Mouse (Mus musculus) intestine, postnatal 0 days (tissue): ENCODE results near the gene Atg7. TPM values are rescaled to one million over a fixed set of nuclear protein-coding genes. Genes with fewer than 3 reads are reported as not detected.

Experiments
- ATAC-seq: fragments of 200-750 bp; cut with Nextera tagmentation; 2 replicates; pipeline ENCODE4 v1.8.0; 2017; ENCODE audit warnings: mild to moderate bottlenecking, moderate TSS enrichment, moderate library complexity
- H3K27ac ChIP-seq: fragments of 300-500 bp; sonication (generic); 2 replicates; pipeline ENCODE4 v1.5.1; 2014; ENCODE audit warnings: mild to moderate bottlenecking, low read depth, low read length, moderate library complexity
- H3K27me3 ChIP-seq: fragments of 300-500 bp; sonication (generic); replicated peaks from 2 replicates; pipeline ENCODE4 v1.6.1; 2014; ENCODE audit warnings: low read length, mixed read lengths; ENCODE audit not compliant: control insufficient read depth, insufficient read depth
- H3K36me3 ChIP-seq: fragments of 300-500 bp; sonication (generic); 2 replicates; pipeline ENCODE4 v1.6.1; 2014; ENCODE audit warnings: mild to moderate bottlenecking, moderate library complexity; ENCODE audit not compliant: control insufficient read depth, insufficient read depth
- H3K4me1 ChIP-seq: fragments of 300-500 bp; sonication (generic); replicated peaks from 2 replicates; pipeline ENCODE4 v1.6.1; 2014; ENCODE audit warnings: antibody characterized with exemption, low read length, mixed read lengths; ENCODE audit not compliant: control insufficient read depth, insufficient read depth
- H3K4me2 ChIP-seq: fragments of 300-500 bp; sonication (generic); replicated peaks from 2 replicates; pipeline ENCODE4 v1.6.1; 2014; ENCODE audit warnings: low read depth, mild to moderate bottlenecking, moderate library complexity
- H3K4me3 ChIP-seq: fragments of 300-500 bp; sonication (generic); 2 replicates; pipeline ENCODE4 v1.5.1; 2014; ENCODE audit warnings: low read depth, low read length
- H3K9ac ChIP-seq: fragments of 300-500 bp; sonication (generic); 2 replicates; pipeline ENCODE4 v1.6.1; 2014; ENCODE audit warnings: mild to moderate bottlenecking, low read depth, low read length
- H3K9me3 ChIP-seq: fragments of 300-500 bp; sonication (generic); 2 replicates; pipeline ENCODE4 v1.6.1; 2016; ENCODE audit warnings: mixed run types; ENCODE audit not compliant: control insufficient read depth
- CTCF ChIP-seq: sonication (generic); IDR thresholded peaks from 2 replicates; pipeline ENCODE4 v1.5.1; 2016; ENCODE audit warnings: low read depth, mild to moderate bottlenecking, control low read depth, antibody characterized with exemption, moderate library complexity
- WGBS: fragments of 180-500 bp; shearing (Covaris S2); extraction: QIAGEN DNeasy Blood & Tissue Kit; methylation state at CpG from one replicate; pipeline ENCODE4 v1.1.7; 2014; 5-methylcytosine and 5-hydroxymethylcytosine counted together
- polyA plus RNA-seq: library from polyadenylated mRNA; unstranded; fragments of >200 nt; fragmentation: Nextera tagmentation; extraction: Ambion mirVana; gene quantifications from 2 replicates; pipeline ENCODE4 v1.2.1, GENCODE M21; 2015

Atg7 gene
- polyA plus RNA-seq, 1 experiment from 2014 or later, result 12.4 TPM

GRCm38 (mm10) chr6:114737181-114737580 is 94.3 kb downstream of the Atg7 start:
- H3K27ac ChIP-seq, result no peak overlapping the region
- H3K36me3 ChIP-seq, result no peaks in the 10 kb centered on the region
- WGBS, result 91% methylated on average over 11 of the region's 11 CpGs
- TF ChIP-seq CTCF, result no peak
- H3K27me3 ChIP-seq, result no peaks in the 10 kb centered on the region
- H3K9me3 ChIP-seq, result no peaks in the 10 kb centered on the region
- no peaks in the 10 kb centered on the region for H3K4me1 ChIP-seq
- H3K9ac ChIP-seq, result no peak overlapping the region
- ATAC-seq, result no peak
- H3K4me2 ChIP-seq, result no peak overlapping the region
- no peak overlapping the region for H3K4me3 ChIP-seq

DNA sequence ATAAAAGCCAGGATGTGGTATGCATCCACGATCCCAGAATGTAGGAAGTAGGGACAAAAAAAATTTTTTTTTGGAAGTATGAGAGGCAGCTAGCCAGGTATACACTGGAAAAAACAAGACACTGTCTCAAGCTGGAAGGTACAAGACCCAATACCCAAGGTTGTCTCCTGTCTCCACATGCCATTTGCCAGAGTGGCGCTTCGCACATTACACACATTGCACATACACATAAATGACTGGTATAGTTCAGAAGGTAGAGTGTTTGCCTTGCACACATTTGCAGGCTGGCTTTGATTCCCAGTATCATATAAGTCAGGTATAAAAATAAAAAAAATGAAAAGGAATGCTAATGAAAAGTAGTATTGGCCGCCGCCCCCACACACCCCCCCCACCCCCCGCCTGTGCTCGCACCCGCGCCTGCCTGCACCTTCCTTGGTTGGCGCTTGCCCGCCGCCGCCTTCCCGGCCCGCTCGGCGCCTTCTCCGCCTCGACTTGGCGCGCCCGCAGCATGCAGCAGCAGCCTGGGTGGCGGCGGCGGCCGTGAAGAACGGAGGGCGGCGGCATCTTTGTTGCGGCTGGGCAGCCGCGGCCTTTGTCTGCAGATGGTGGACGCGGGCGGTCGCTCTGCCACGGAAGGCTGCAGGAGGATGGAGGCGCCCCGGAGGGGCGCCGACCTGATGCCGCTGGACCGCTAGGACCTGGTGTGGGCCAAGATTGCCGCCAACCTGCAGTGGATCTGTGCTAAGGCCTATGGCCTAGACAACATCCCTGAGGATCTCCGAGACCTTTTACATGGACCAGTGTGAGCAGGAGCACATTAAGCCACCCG is 95.2 kb downstream of the Atg7 start:
- Histone ChIP-seq H3K27ac (no peak overlapping the region), H3K36me3 (no peaks in the 10 kb centered on the region), H3K27me3 (no peaks in the 10 kb centered on the region), H3K4me3 (no peak overlapping the region; the same call in 1 of the 2 replicates), H3K9ac (no peak overlapping the region), H3K9me3 (no peaks in the 10 kb centered on the region), H3K4me1 (no peaks in the 10 kb centered on the region), H3K4me2 (peak overlapping the region; percentile 52)
- no peak for TF ChIP-seq CTCF
- WGBS, result 22% methylated on average over 46 of the region's 46 CpGs
- ATAC-seq, result no peak

DNA sequence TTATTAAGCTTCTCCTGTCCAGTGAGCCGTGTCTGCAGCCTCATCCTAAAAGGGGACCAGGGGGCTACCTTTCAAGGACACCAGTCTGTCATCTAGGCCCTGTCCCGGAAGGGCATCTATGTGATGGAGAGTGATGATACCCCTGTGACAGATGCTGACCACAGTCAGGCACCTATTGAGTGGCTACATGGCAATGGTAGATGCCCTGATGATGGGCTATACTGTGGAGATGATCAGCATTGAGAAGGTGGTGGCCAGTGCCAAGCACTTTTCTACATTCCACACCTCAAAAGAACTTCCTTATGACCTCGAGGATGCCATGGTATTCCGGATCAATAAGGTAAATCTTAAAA is 95.8 kb downstream of the Atg7 start:
- WGBS, result 83% methylated on average over 4 of the region's 4 CpGs
- ATAC-seq, result no peak
- no peak overlapping the region for H3K4me3 ChIP-seq
- no peaks in the 10 kb centered on the region for H3K4me1 ChIP-seq
- no peaks in the 10 kb centered on the region for H3K9me3 ChIP-seq
- TF ChIP-seq CTCF, result no peak
- no peaks in the 10 kb centered on the region for H3K27me3 ChIP-seq
- H3K27ac ChIP-seq, result no peak overlapping the region
- H3K9ac ChIP-seq, result no peak overlapping the region
- no peak overlapping the region for H3K4me2 ChIP-seq
- H3K36me3 ChIP-seq, result no peaks in the 10 kb centered on the region

DNA sequence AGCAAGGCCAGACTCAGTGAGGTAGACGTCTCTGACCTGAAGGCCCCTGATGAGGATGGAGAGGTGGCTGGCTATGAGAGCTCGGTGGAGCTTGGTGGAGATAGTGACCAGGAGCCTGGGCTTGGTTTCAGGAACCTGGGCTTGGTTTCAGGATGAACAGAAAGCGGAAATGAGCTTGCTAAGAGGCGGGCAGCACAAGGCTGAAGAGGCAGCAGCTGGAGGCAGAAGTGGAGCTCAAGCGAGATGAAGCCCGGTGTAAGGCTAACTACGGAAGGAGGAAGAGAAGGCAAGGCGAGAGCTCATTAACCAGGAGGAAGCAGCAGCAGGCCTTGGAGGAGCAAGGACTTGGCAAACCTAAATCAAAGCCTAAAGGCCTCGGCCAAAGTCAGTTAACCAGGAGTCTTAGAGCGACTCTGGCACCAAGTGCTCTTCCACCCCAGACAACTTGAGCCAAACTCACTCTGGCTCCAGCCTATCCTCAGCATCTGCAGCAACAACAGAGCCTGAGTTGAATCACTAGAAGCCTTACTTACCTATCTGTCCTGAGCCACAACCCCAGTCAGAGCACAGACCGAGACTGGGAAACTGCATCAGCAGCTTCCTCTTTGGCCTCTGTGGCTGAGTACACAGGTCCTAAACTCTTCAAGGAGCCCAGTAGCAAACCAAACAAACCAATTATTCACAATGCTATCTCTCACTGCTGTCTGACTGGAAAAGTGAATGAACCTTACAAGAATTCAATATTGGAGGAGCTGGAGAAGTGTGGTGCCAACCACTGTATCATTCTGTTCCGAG is 99.5 kb downstream of the Atg7 start:
- Histone ChIP-seq H3K36me3 (no peaks in the 10 kb centered on the region), H3K27ac (no peak overlapping the region), H3K4me2 (no peak overlapping the region), H3K27me3 (no peaks in the 10 kb centered on the region), H3K4me3 (no peak overlapping the region), H3K4me1 (no peaks in the 10 kb centered on the region), H3K9ac (no peak overlapping the region), H3K9me3 (no peaks in the 10 kb centered on the region)
- no peak for TF ChIP-seq CTCF
- no peak for ATAC-seq
- WGBS, result 85% methylated on average over 12 of the region's 12 CpGs

DNA sequence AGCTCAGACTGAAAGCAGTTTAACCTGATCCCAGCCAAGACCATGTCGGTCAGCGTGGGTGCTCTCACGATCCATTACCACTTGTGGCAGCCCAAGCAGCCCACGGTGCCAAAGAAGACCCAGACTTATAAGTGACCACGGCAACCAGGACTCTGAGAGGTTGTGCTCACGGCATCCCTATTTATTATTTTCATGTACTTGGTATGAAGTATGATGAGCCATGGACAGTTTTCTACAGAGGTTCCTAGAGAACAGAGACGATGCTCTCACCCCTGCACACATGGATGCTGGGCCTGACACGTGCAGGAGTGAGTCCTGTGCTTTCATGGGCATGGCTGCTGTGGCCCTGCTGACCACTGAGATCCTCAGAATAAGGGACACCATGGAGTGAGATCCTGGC is 100.2 kb downstream of the Atg7 start:
- H3K4me1 ChIP-seq, result no peaks in the 10 kb centered on the region
- ATAC-seq, result no peak
- no peaks in the 10 kb centered on the region for H3K36me3 ChIP-seq
- 89% methylated on average over 8 of the region's 8 CpGs for whole genome bisulfite sequencing
- no peak overlapping the region for H3K9ac ChIP-seq
- no peak overlapping the region for H3K4me2 ChIP-seq
- no peak overlapping the region for H3K27ac ChIP-seq
- TF ChIP-seq CTCF, result no peak
- H3K9me3 ChIP-seq, result no peaks in the 10 kb centered on the region
- H3K4me3 ChIP-seq, result no peak overlapping the region
- H3K27me3 ChIP-seq, result no peaks in the 10 kb centered on the region

DNA sequence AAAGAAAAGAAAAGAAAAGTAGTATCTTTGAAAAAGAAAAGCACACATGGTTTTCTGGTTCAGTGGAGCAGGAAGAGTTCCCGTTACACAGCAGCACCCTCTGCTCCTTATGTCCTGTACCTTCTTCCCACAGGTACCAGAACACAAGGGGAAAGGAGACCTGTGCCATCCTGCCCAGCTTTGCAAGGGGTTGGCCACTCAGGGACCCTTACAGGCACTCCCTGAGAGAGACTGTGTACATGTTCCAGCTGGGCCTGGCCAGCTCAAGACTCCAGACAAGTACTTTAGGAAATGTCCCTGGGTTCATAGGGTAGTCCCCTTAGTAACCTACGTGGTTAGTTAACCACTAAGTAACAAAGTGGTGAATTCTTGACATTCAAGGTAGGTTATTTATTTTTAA is 100.9 kb downstream of the Atg7 start:
- H3K4me1 ChIP-seq, result no peaks in the 10 kb centered on the region
- TF ChIP-seq CTCF, result no peak
- no peak for ATAC-seq
- H3K4me3 ChIP-seq, result no peak overlapping the region
- no peak overlapping the region for H3K9ac ChIP-seq
- no peaks in the 10 kb centered on the region for H3K9me3 ChIP-seq
- WGBS, result 90% methylated on average over 2 of the region's 2 CpGs
- no peak overlapping the region for H3K4me2 ChIP-seq
- no peak overlapping the region for H3K27ac ChIP-seq
- no peaks in the 10 kb centered on the region for H3K27me3 ChIP-seq
- H3K36me3 ChIP-seq, result no peaks in the 10 kb centered on the region
